Mouse (Mus musculus) G1E-ER4 (cell line): Measurements from ENCODE around the gene Smarcd2. TPM values are rescaled to one million over a fixed set of nuclear protein-coding genes. Genes with fewer than 3 reads are reported as not detected.

Experiments
- GATA1 ChIP-seq: IDR thresholded peaks from one replicate; pipeline ENCODE4 v1.8.0; 2012; ENCODE audit warnings: low read length, inconsistent platforms
- polyA plus RNA-seq: library from polyadenylated mRNA; stranded (reverse); fragments of >175 nt; gene quantifications from 2 replicates; pipeline ENCODE4 v1.2.3, GENCODE M21; 2012

The Smarcd2 gene
- polyA plus RNA-seq, 1 experiment = 109 TPM

- no peak for TF ChIP-seq GATA1
Observed at GRCm38 (mm10) chr11:106267311-106267852, 5.4 kb downstream of the Smarcd2 start.

- TF ChIP-seq GATA1 = no peak
Observed at GRCm38 (mm10) chr11:106266431-106266830, 6.3 kb downstream of the Smarcd2 start.

GRCm38 (mm10) chr11:106265570-106265969 lies 7.2 kb downstream of the Smarcd2 start:
- TF ChIP-seq GATA1 = no peak

- no peak for TF ChIP-seq GATA1
Observed at GRCm38 (mm10) chr11:106264988-106265387, 7.8 kb downstream of the Smarcd2 start.

GRCm38 (mm10) chr11:106263963-106264362 lies 8.8 kb downstream of the Smarcd2 start:
- TF ChIP-seq GATA1 = no peak

GRCm38 (mm10) chr11:106260826-106261450 lies 11.8 kb downstream of the Smarcd2 start:
- no peak for TF ChIP-seq GATA1

- TF ChIP-seq GATA1 = no peak
Observed at GRCm38 (mm10) chr11:106256775-106257174, 16.0 kb downstream of the Smarcd2 start.

- TF ChIP-seq GATA1 = no peak
Observed at GRCm38 (mm10) chr11:106255685-106256451, 16.9 kb downstream of the Smarcd2 start, which contains the start of the genes Ftsj3 and Psmc5. TSS of gene Ftsj3 (minus strand) at chr11:106256079. TSS of gene Psmc5 (plus strand) at chr11:106256154.

GRCm38 (mm10) chr11:106255174-106255573 lies 17.6 kb downstream of the Smarcd2 start:
- TF ChIP-seq GATA1 = no peak

- TF ChIP-seq GATA1 = no peak
Observed at GRCm38 (mm10) chr11:106254767-106255166, 18.0 kb downstream of the Smarcd2 start.

- no peak for TF ChIP-seq GATA1
Observed at GRCm38 (mm10) chr11:106249326-106249725, 23.4 kb downstream of the Smarcd2 start.

GRCm38 (mm10) chr11:106246834-106247233 lies 25.9 kb downstream of the Smarcd2 start:
- TF ChIP-seq GATA1 = no peak

GRCm38 (mm10) chr11:106220603-106221002 lies 52.2 kb downstream of the Smarcd2 start:
- no peak for TF ChIP-seq GATA1

GRCm38 (mm10) chr11:106216730-106217490 lies 55.9 kb downstream of the Smarcd2 start, which contains the start of gene Ddx42:
TSS of gene Ddx42 (plus strand) at chr11:106216926.
- no peak for TF ChIP-seq GATA1

- TF ChIP-seq GATA1 = no peak
Observed at GRCm38 (mm10) chr11:106215927-106216729, 56.6 kb downstream of the Smarcd2 start, which contains the start of gene Ccdc47. TSS of gene Ccdc47 (minus strand) at chr11:106216344.
